Mouse (Mus musculus): Measurements from ENCODE around the gene Grk6. TPM values are rescaled to one million over a fixed set of nuclear protein-coding genes. Genes with fewer than 3 reads are reported as not detected.

Grk6 gene
- polyA plus RNA-seq, 1 experiment: 37.7 TPM

DNA sequence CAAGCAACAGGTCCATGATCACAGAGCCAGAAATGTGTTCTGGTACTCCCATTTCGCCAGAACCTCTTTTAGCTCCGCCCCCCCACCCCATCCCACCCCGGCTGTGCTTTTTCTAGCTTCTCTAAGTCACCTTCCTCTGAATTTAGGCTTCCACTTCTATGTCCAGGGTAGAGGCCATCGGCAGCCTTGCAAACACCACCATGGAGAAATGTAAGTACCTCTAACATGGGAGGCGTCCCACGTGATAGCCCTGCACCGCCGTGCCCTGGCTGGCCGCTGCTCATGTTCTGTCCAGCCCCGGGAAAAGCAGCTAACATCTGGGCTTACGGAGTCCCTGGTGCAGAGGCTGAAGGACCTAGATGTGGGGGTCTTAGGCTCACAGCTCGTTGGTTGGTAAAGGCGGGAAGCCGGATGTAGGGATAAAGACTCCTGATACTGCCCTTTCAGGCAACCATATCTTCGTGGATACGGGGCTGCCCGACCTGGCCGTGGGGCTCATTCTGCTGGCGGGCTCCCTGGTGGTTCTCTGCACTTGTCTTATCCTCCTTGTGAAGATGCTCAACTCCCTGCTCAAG lies 36.2 kb upstream of the Grk6 start:
- Histone ChIP-seq H3K4me3 (ENCODE audit: insufficient read depth, low read length) (no peak overlapping the region), H3K4me1 (ENCODE audit: control insufficient read depth, insufficient read depth, low read length) (no peaks in the 10 kb centered on the region), H3K27ac (ENCODE audit: insufficient read depth, low read length) (no peak overlapping the region)
- TF ChIP-seq CTCF (IDR thresholded peaks at IDR 0.05; ENCODE audit: borderline replicate concordance, insufficient read depth, low read length) (no peak), POLR2A (IDR thresholded peaks at IDR 0.05; ENCODE audit: low read depth, low read length) (no peak)

DNA sequence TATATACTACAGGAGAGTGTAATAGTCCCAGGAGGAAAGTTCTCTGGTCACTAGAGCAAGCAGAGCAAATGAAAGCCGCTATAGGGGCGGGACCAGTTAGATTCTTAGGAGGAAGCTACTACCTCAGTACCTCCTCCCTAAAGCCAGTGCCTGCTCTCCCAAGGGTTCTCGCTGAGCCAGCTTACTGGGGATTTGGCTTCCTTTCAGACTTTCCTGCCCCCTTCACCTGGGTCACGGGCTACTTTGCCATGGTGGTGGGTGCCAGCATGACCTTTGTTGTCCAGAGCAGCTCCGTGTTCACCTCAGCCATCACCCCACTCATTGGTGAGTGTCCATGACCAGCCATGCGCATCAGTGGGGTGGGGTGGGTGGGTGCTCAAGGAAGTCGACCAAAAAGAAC lies 33.0 kb upstream of the Grk6 start:
- no peaks in the 10 kb centered on the region for H3K4me1 ChIP-seq (ENCODE audit: control insufficient read depth, insufficient read depth, low read length)
- H3K27ac ChIP-seq (ENCODE audit: insufficient read depth, low read length): no peak overlapping the region
- TF ChIP-seq POLR2A (IDR thresholded peaks at IDR 0.05; ENCODE audit: low read depth, low read length) (no peak), CTCF (IDR thresholded peaks at IDR 0.05; ENCODE audit: borderline replicate concordance, insufficient read depth, low read length) (no peak)
- no peak overlapping the region for H3K4me3 ChIP-seq (ENCODE audit: insufficient read depth, low read length)

DNA sequence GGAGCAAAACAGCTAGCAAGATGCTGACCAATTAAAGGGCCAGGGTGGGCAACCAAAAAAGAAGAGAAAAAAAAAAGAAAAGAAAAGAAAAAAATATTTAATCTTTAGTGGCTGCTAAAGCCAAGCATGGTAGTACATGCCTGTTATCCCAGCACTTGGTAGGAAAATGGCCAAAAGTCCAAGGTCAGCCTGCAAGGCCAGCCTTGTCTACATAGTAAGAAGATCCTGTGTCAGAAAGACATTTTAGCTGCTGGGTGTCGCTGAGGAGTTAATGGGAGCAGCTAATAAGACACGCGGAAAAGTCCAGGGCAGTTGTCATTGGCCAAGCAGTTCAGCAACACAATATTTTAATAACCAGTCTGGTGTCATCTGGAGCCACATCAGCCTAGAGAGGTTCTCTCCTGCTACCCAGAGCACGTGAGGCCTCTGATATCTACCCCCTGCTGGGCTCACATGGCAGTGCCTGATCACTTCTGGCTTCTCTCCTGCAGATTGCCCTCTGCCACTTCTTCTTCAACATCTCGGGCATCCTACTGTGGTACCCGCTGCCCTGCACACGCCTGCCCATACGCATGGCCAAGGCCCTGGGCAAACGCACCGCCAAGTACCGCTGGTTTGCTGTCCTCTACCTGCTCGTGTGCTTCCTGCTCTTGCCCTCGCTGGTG lies 32.1 kb upstream of the Grk6 start:
- TF ChIP-seq POLR2A (IDR thresholded peaks at IDR 0.05; ENCODE audit: low read depth, low read length) (no peak), CTCF (IDR thresholded peaks at IDR 0.05; ENCODE audit: borderline replicate concordance, insufficient read depth, low read length) (no peak)
- no peak overlapping the region for H3K4me3 ChIP-seq (ENCODE audit: insufficient read depth, low read length)
- no peak overlapping the region for H3K27ac ChIP-seq (ENCODE audit: insufficient read depth, low read length)
- no peaks in the 10 kb centered on the region for H3K4me1 ChIP-seq (ENCODE audit: control insufficient read depth, insufficient read depth, low read length)

GRCm38 (mm10) chr13:55413333-55413732 lies 31.5 kb upstream of the Grk6 start:
- TF ChIP-seq CTCF (IDR thresholded peaks at IDR 0.05; ENCODE audit: borderline replicate concordance, insufficient read depth, low read length) (no peak), POLR2A (IDR thresholded peaks at IDR 0.05; ENCODE audit: low read depth, low read length) (no peak)
- H3K4me3 ChIP-seq (ENCODE audit: insufficient read depth, low read length): no peak overlapping the region
- H3K4me1 ChIP-seq (ENCODE audit: control insufficient read depth, insufficient read depth, low read length): no peaks in the 10 kb centered on the region
- no peak overlapping the region for H3K27ac ChIP-seq (ENCODE audit: insufficient read depth, low read length)

DNA sequence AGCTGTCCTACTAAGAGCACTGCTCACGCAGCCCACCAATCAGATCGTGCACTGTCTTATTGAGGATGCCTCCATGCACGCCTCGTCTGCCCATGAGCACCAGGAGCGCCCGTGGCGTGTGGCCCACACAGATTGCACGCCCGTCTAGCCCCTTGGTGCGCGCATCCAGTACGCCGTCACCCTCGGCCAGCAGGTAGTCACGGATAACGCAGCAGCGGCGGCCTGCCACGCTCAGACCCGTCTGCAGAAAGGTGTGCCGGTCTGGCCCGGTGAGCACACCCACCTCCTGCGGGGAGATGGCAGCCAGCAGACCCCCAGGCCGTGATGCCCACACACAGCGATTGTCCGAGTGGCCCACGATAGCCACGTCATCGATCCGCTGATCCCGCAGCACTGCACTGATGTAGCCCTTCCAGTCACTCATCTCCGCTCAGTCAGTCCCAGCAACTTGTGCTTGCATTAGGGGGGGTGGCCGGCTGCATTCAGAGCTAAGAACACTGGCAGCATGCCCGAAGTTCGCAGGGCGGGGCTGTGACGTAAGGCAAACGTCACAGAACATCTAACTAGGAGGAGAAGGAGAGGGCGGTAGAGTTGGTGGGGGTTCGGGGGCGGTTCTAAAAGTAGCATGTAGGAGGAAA lies 30.0 kb upstream of the Grk6 start, which contains the start of gene Pfn3:
Gene Pfn3, minus strand, starts transcription at position 490 of the 638 bp plus-strand sequence.
- no peak within 1 kb of the TSS for H3K4me3 ChIP-seq (ENCODE audit: insufficient read depth, low read length)
- TF ChIP-seq CTCF (IDR thresholded peaks at IDR 0.05; ENCODE audit: borderline replicate concordance, insufficient read depth, low read length): no peak
- no peak for TF ChIP-seq POLR2A (IDR thresholded peaks at IDR 0.05; ENCODE audit: low read depth, low read length)
- H3K4me1 ChIP-seq (ENCODE audit: control insufficient read depth, insufficient read depth, low read length): no peaks in the 10 kb centered on the region
- H3K27ac ChIP-seq (ENCODE audit: insufficient read depth, low read length): no peak within 1 kb of the TSS

- Histone ChIP-seq H3K27ac (ENCODE audit: insufficient read depth, low read length) (no peak overlapping the region), H3K4me1 (ENCODE audit: control insufficient read depth, insufficient read depth, low read length) (no peaks in the 10 kb centered on the region), H3K4me3 (ENCODE audit: insufficient read depth, low read length) (no peak overlapping the region)
- TF ChIP-seq POLR2A (IDR thresholded peaks at IDR 0.05; ENCODE audit: low read depth, low read length): no peak
- TF ChIP-seq CTCF (IDR thresholded peaks at IDR 0.05; ENCODE audit: borderline replicate concordance, insufficient read depth, low read length): peak; percentile 54
Measured at GRCm38 (mm10) chr13:55418004-55418403, 26.9 kb upstream of the Grk6 start.

DNA sequence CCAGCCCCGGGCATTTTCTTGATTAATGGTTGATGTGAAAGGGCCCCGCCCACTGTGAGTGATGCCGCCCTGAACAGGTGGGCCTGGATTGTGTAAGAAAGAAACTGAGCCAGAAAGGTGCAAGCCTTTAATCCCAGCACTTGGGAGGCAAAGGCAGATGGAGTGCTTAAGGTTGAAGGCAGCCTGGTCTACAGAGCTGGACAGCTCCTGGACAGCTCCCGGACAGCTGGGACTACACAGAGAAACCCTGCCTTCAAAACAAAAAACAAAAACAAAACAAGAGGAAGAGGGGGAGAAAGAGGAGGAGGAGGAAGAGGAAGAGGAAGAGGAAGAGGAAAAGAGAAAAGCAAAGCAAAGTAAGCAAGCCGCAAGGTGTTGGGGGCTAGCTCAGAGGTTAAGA lies 25.7 kb upstream of the Grk6 start:
- Histone ChIP-seq H3K27ac (ENCODE audit: insufficient read depth, low read length) (no peak overlapping the region), H3K4me3 (ENCODE audit: insufficient read depth, low read length) (no peak overlapping the region), H3K4me1 (ENCODE audit: control insufficient read depth, insufficient read depth, low read length) (no peaks in the 10 kb centered on the region)
- TF ChIP-seq POLR2A (IDR thresholded peaks at IDR 0.05; ENCODE audit: low read depth, low read length) (no peak), CTCF (IDR thresholded peaks at IDR 0.05; ENCODE audit: borderline replicate concordance, insufficient read depth, low read length) (no peak)

GRCm38 (mm10) chr13:55420018-55420932 lies 24.6 kb upstream of the Grk6 start:
- no peak overlapping the region for H3K27ac ChIP-seq (ENCODE audit: insufficient read depth, low read length)
- no peak overlapping the region for H3K4me3 ChIP-seq (ENCODE audit: insufficient read depth, low read length)
- TF ChIP-seq CTCF (IDR thresholded peaks at IDR 0.05; ENCODE audit: borderline replicate concordance, insufficient read depth, low read length) (no peak), POLR2A (IDR thresholded peaks at IDR 0.05; ENCODE audit: low read depth, low read length) (no peak)

GRCm38 (mm10) chr13:55420933-55421800 lies 23.7 kb upstream of the Grk6 start:
- Histone ChIP-seq H3K4me1 (ENCODE audit: control insufficient read depth, insufficient read depth, low read length) (no peaks in the 10 kb centered on the region), H3K4me3 (ENCODE audit: insufficient read depth, low read length) (no peak overlapping the region), H3K27ac (ENCODE audit: insufficient read depth, low read length) (no peak overlapping the region)
- TF ChIP-seq POLR2A (IDR thresholded peaks at IDR 0.05; ENCODE audit: low read depth, low read length) (no peak), CTCF (IDR thresholded peaks at IDR 0.05; ENCODE audit: borderline replicate concordance, insufficient read depth, low read length) (peak; percentile 86)

More at GRCm38 (mm10) chr13:55420018-55420932, 24.6 kb upstream of the Grk6 start:
- no peaks in the 10 kb centered on the region for H3K4me1 ChIP-seq (ENCODE audit: control insufficient read depth, insufficient read depth, low read length)

Data from embryonic fibroblast, embryonic 13.5 days (primary cell).